Mouse (Mus musculus): ENCODE data around the gene Gm3286. TPM values are rescaled to one million over a fixed set of nuclear protein-coding genes. Genes with fewer than 3 reads are reported as not detected.
"Not testable (repeated sequence)": the region's sequence is repeated elsewhere in the genome, so short reads cannot be mapped to it uniquely, and the experiment has no call there.

Gene Gm3286
- total RNA-seq (2021), result not detected in 2 replicates
- long read RNA-seq, experiment 1, result 0 reads
- long read RNA-seq, experiment 2, result 0 reads

DNA sequence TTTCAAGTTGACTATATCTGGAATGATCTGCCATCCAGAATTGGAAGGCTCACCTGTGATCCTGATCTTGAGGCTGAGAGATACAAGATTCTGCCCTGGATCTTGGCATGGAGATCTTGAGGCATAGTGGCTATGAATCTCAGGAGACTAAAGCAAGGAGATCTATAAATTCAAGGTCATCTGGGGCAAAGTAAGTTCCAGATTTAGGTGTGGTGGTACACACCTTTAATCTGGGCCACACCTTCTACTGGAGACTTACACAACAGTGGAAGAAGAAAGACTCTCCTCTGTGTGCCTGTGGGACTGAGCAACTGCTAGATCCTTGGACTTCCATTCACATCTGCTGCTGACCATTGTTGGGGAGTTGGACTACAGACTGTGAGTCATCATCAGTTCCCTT is at the start of gene Gm3286:
Gene Gm3286, plus strand, starts transcription at position 301 of the 400 bp plus-strand sequence.
- DNase-seq, result not testable (repeated sequence)

Other genes with a start within 250 kb of the Gm3286 start
- not detected in 2 replicates for gene Gm10424, start 238.0 kb upstream of the Gm3286 start, total RNA-seq (2021)
- gene Gm3259, start 204.8 kb upstream of the Gm3286 start, total RNA-seq (2021), result not detected in 2 replicates
- gene D5Ertd577e, start 54.0 kb upstream of the Gm3286 start, total RNA-seq (2021), result not detected in 2 replicates
- gene Gm7971, start 84.1 kb downstream of the Gm3286 start, total RNA-seq (2021), result not detected in 2 replicates
- not detected in 2 replicates for gene Gm7978, start 225.4 kb downstream of the Gm3286 start, total RNA-seq (2021)
- gene Gm7982, start 231.3 kb downstream of the Gm3286 start, total RNA-seq (2021), result not detected in 2 replicates

All from adrenal gland, postnatal 14 days (tissue).